Mouse (Mus musculus) forebrain, embryonic 16.5 days (tissue): ENCODE measurements at regions not wholly inside any gene's neighbourhood (a gene's known extent, or its start where the extent isn't known, plus 50 kb on each side); places are given as distances from the start of the nearest gene placed in this dataset.
A peak's percentile ranks its signal among the peaks of the same experiment; 100 is the strongest.

ENCODE experiments used
- ATAC-seq: fragments of 200-750 bp; cut with Nextera tagmentation; 2 replicates; pipeline ENCODE4 v1.8.0; 2017; ENCODE audit warnings: mild to moderate bottlenecking, moderate library complexity
- H3K27ac ChIP-seq: fragments of 300-500 bp; sonication (generic); 2 replicates; pipeline ENCODE4 v1.5.1; 2014; ENCODE audit warnings: low read length, control low read depth
- H3K27me3 ChIP-seq: fragments of 300-500 bp; sonication (generic); replicated peaks from 2 replicates; pipeline ENCODE4 v1.6.1; 2014; ENCODE audit warnings: low read length; ENCODE audit not compliant: control insufficient read depth, insufficient read depth
- H3K36me3 ChIP-seq: fragments of 300-500 bp; sonication (generic); 2 replicates; pipeline ENCODE4 v1.6.1; 2014; ENCODE audit not compliant: control insufficient read depth, insufficient read depth
- H3K4me1 ChIP-seq: fragments of 300-500 bp; sonication (generic); replicated peaks from 2 replicates; pipeline ENCODE4 v1.6.1; 2014; ENCODE audit warnings: low read length; ENCODE audit not compliant: control insufficient read depth, insufficient read depth
- H3K4me2 ChIP-seq: fragments of 300-500 bp; sonication (generic); 2 replicates; pipeline ENCODE4 v1.6.1; 2014; ENCODE audit warnings: mild to moderate bottlenecking, low read length, control low read depth
- H3K4me3 ChIP-seq: fragments of 300-500 bp; sonication (generic); replicated peaks from 2 replicates; pipeline ENCODE4 v1.5.1; 2014; ENCODE audit warnings: mild to moderate bottlenecking, low read length, control low read depth
- H3K9ac ChIP-seq: fragments of 300-500 bp; sonication (generic); replicated peaks from 2 replicates; pipeline ENCODE4 v1.6.1; 2014; ENCODE audit warnings: low read depth, low read length, control low read depth
- H3K9me3 ChIP-seq: fragments of 300-500 bp; sonication (generic); 2 replicates; pipeline ENCODE4 v1.6.1; 2016; ENCODE audit warnings: low read length; ENCODE audit not compliant: control insufficient read depth
- WGBS: fragments of 180-500 bp; shearing (Covaris S2); extraction: QIAGEN DNeasy Blood & Tissue Kit; methylation state at CpG from one replicate; pipeline ENCODE4 v1.1.7; 2014; 5-methylcytosine and 5-hydroxymethylcytosine counted together

- peaks cover 18% of the 10 kb centered on the region for H3K4me1 ChIP-seq
- peaks cover 6% of the 10 kb centered on the region; the same call in 1 of the 2 replicates for H3K27me3 ChIP-seq
- 39% methylated on average over 8 of the region's 8 CpGs for WGBS
- no peak for ATAC-seq
- H3K36me3 ChIP-seq = no peaks in the 10 kb centered on the region
- no peak overlapping the region for H3K27ac ChIP-seq
- no peak overlapping the region for H3K4me3 ChIP-seq
- H3K9ac ChIP-seq = no peak overlapping the region
- H3K9me3 ChIP-seq = no peaks in the 10 kb centered on the region
- H3K4me2 ChIP-seq = no peak overlapping the region
Measured at GRCm38 (mm10) chr11:84633300-84633699, 108.0 kb upstream of the Lhx1 start.

GRCm38 (mm10) chr11:84628111-84628510 lies 102.8 kb upstream of the Lhx1 start:
- Histone ChIP-seq H3K4me1 (peaks cover 7% of the 10 kb centered on the region; the same call in 1 of the 2 replicates), H3K36me3 (no peaks in the 10 kb centered on the region), H3K9me3 (no peaks in the 10 kb centered on the region), H3K27me3 (peaks cover 8% of the 10 kb centered on the region; the same call in 1 of the 2 replicates), H3K4me3 (no peak overlapping the region), H3K27ac (no peak overlapping the region), H3K4me2 (no peak overlapping the region), H3K9ac (no peak overlapping the region)
- 20% methylated on average over 2 of the region's 2 CpGs for WGBS
- peak; percentile 50; the same call in 1 of the 2 replicates for ATAC-seq

GRCm38 (mm10) chr11:84627685-84628084 lies 102.3 kb upstream of the Lhx1 start:
- no peak for ATAC-seq

GRCm38 (mm10) chr11:84627259-84627658 lies 101.9 kb upstream of the Lhx1 start:
- H3K4me2 ChIP-seq = no peak overlapping the region
- H3K27ac ChIP-seq = no peak overlapping the region
- ATAC-seq = no peak
- H3K36me3 ChIP-seq = no peaks in the 10 kb centered on the region
- 56% methylated on average over 2 of the region's 2 CpGs for WGBS
- no peaks in the 10 kb centered on the region for H3K9me3 ChIP-seq
- peaks cover 8% of the 10 kb centered on the region; the same call in 1 of the 2 replicates for H3K27me3 ChIP-seq
- no peak overlapping the region for H3K9ac ChIP-seq
- peaks cover 7% of the 10 kb centered on the region; the same call in 1 of the 2 replicates for H3K4me1 ChIP-seq
- H3K4me3 ChIP-seq = no peak overlapping the region

More at GRCm38 (mm10) chr11:84627685-84628084, 102.3 kb upstream of the Lhx1 start:
- 69% methylated on average over 11 of the region's 11 CpGs for WGBS
- H3K36me3 ChIP-seq = no peaks in the 10 kb centered on the region
- H3K9ac ChIP-seq = no peak overlapping the region
- H3K27me3 ChIP-seq = peaks cover 8% of the 10 kb centered on the region; the same call in 1 of the 2 replicates
- no peak overlapping the region for H3K4me2 ChIP-seq
- H3K4me3 ChIP-seq = no peak overlapping the region
- H3K27ac ChIP-seq = no peak overlapping the region
- peaks cover 7% of the 10 kb centered on the region; the same call in 1 of the 2 replicates for H3K4me1 ChIP-seq
- H3K9me3 ChIP-seq = no peaks in the 10 kb centered on the region

GRCm38 (mm10) chr11:84624100-84624499 lies 98.8 kb upstream of the Lhx1 start:
- no peak overlapping the region for H3K9ac ChIP-seq
- H3K9me3 ChIP-seq = no peaks in the 10 kb centered on the region
- H3K4me2 ChIP-seq = no peak overlapping the region
- H3K4me3 ChIP-seq = no peak overlapping the region
- peaks cover 7% of the 10 kb centered on the region; the same call in 1 of the 2 replicates for H3K4me1 ChIP-seq
- WGBS = 25% methylated on average over 5 of the region's 5 CpGs
- H3K36me3 ChIP-seq = no peaks in the 10 kb centered on the region
- H3K27me3 ChIP-seq = 0 out of 2 replicates have a peak, but pooled peaks cover 3% of the 10 kb centered on the region
- H3K27ac ChIP-seq = no peak overlapping the region
- ATAC-seq = no peak

- Histone ChIP-seq H3K9ac (no peak overlapping the region), H3K4me1 (no peaks in the 10 kb centered on the region), H3K36me3 (no peaks in the 10 kb centered on the region), H3K4me2 (no peak overlapping the region), H3K9me3 (no peaks in the 10 kb centered on the region), H3K27ac (no peak overlapping the region), H3K27me3 (no peaks in the 10 kb centered on the region), H3K4me3 (no peak overlapping the region)
- no peak for ATAC-seq
- WGBS = 89% methylated on average over 4 of the region's 4 CpGs
Measured at GRCm38 (mm10) chr11:84619713-84620112, 94.4 kb upstream of the Lhx1 start.

GRCm38 (mm10) chr11:84618576-84618975 lies 93.2 kb upstream of the Lhx1 start:
- no peak overlapping the region for H3K9ac ChIP-seq
- no peaks in the 10 kb centered on the region for H3K36me3 ChIP-seq
- no peak for ATAC-seq
- no peak overlapping the region for H3K4me3 ChIP-seq
- 85% methylated on average over 3 of the region's 3 CpGs for WGBS
- no peak overlapping the region for H3K4me2 ChIP-seq
- H3K9me3 ChIP-seq = no peaks in the 10 kb centered on the region
- H3K4me1 ChIP-seq = no peaks in the 10 kb centered on the region
- H3K27me3 ChIP-seq = no peaks in the 10 kb centered on the region
- no peak overlapping the region for H3K27ac ChIP-seq

GRCm38 (mm10) chr11:84612982-84613720 lies 87.8 kb upstream of the Lhx1 start:
- WGBS = 81% methylated on average over 9 of the region's 9 CpGs
- ATAC-seq = no peak
- H3K4me1 ChIP-seq = peaks cover 4% of the 10 kb centered on the region; the same call in 1 of the 2 replicates

GRCm38 (mm10) chr11:84611625-84611879 lies 86.2 kb upstream of the Lhx1 start:
- no peak for ATAC-seq
- peaks cover 6% of the 10 kb centered on the region for H3K27me3 ChIP-seq
- H3K36me3 ChIP-seq = no peaks in the 10 kb centered on the region
- H3K4me3 ChIP-seq = no peak overlapping the region
- H3K9me3 ChIP-seq = no peaks in the 10 kb centered on the region
- no peak overlapping the region for H3K4me2 ChIP-seq
- H3K4me1 ChIP-seq = peaks cover 4% of the 10 kb centered on the region; the same call in 1 of the 2 replicates
- H3K27ac ChIP-seq = no peak overlapping the region
- 68% methylated on average over 4 of the region's 4 CpGs for WGBS
- H3K9ac ChIP-seq = no peak overlapping the region

More at GRCm38 (mm10) chr11:84612982-84613720, 87.8 kb upstream of the Lhx1 start:
- no peaks in the 10 kb centered on the region; the same call in 1 of the 2 replicates for H3K27me3 ChIP-seq
- H3K9me3 ChIP-seq = no peaks in the 10 kb centered on the region
- H3K9ac ChIP-seq = no peak overlapping the region
- no peak overlapping the region for H3K4me2 ChIP-seq
- H3K36me3 ChIP-seq = no peaks in the 10 kb centered on the region
- no peak overlapping the region for H3K4me3 ChIP-seq
- H3K27ac ChIP-seq = no peak overlapping the region
